Mouse (Mus musculus) embryonic facial prominence, embryonic 12.5 days (tissue): ENCODE measurements around the gene Wdr83os. TPM values are rescaled to one million over a fixed set of nuclear protein-coding genes. Genes with fewer than 3 reads are reported as not detected.

Source experiments
- ATAC-seq: fragments of 200-750 bp; cut with Nextera tagmentation; 2 replicates; pipeline ENCODE4 v1.8.0; 2017; ENCODE audit not compliant: insufficient number of reproducible peaks, insufficient read depth, low FRiP score, low TSS enrichment
- H3K27ac ChIP-seq: fragments of 300-500 bp; sonication (generic); 2 replicates; pipeline ENCODE4 v1.5.1; 2016; ENCODE audit warnings: mild to moderate bottlenecking
- H3K27me3 ChIP-seq: fragments of 300-500 bp; sonication (generic); 2 replicates; pipeline ENCODE4 v1.6.1; 2016; ENCODE audit warnings: mild to moderate bottlenecking, moderate library complexity
- H3K36me3 ChIP-seq: fragments of 300-500 bp; sonication (generic); 2 replicates; pipeline ENCODE4 v1.6.1; 2016; ENCODE audit warnings: mild to moderate bottlenecking
- H3K4me1 ChIP-seq: fragments of 300-500 bp; sonication (generic); 2 replicates; pipeline ENCODE4 v1.6.1; 2016
- H3K4me2 ChIP-seq: fragments of 300-500 bp; sonication (generic); replicated peaks from 2 replicates; pipeline ENCODE4 v1.6.1; 2016; ENCODE audit warnings: mild to moderate bottlenecking, moderate library complexity
- H3K4me3 ChIP-seq: fragments of 300-500 bp; sonication (generic); 2 replicates; pipeline ENCODE4 v1.5.1; 2016; ENCODE audit warnings: mild to moderate bottlenecking
- H3K9ac ChIP-seq: fragments of 300-500 bp; sonication (generic); 2 replicates; pipeline ENCODE4 v1.6.1; 2016; ENCODE audit warnings: mild to moderate bottlenecking, moderate library complexity
- H3K9me3 ChIP-seq: fragments of 300-500 bp; sonication (generic); 2 replicates; pipeline ENCODE4 v1.6.1; 2016; ENCODE audit warnings: mild to moderate bottlenecking, moderate library complexity
- WGBS: fragments of 180-500 bp; shearing (Covaris S2); methylation state at CpG from one replicate; pipeline ENCODE4 v1.1.7; 2016; 5-methylcytosine and 5-hydroxymethylcytosine counted together
- polyA plus RNA-seq: library from polyadenylated mRNA; unstranded; fragments of >200 nt; fragmentation: Nextera tagmentation; extraction: Ambion mirVana; gene quantifications from 2 replicates; pipeline ENCODE4 v1.2.1, GENCODE M21; 2016

Gene Wdr83os
- polyA plus RNA-seq, 1 experiment from 2014 or later = 118 TPM

DNA sequence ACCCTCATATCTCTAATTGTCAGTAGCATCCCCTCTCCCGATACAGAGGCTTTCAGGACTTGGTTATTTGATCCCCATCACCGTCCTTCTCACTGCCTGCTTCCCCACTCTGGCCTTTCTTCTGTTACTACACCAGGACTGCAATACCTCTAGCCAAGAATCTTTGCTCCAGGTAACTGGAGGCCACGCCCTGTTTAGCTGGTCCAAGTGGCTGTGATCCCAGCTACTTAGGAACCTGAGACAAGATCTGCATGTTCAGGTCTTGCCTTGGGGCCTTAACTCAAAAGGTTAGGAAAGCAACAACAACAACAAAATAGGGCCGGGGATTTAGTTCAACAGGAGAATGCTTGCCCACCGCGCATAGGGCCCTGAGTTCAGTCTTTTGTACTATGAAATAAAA lies 36.9 kb upstream of the Wdr83os start:
- H3K4me2 ChIP-seq = no peak overlapping the region
- no peak overlapping the region for H3K27ac ChIP-seq
- no peak overlapping the region for H3K9ac ChIP-seq
- H3K27me3 ChIP-seq = no peaks in the 10 kb centered on the region
- no peak overlapping the region for H3K4me3 ChIP-seq
- ATAC-seq = no peak
- H3K4me1 ChIP-seq = peaks cover 6% of the 10 kb centered on the region
- no peaks in the 10 kb centered on the region for H3K9me3 ChIP-seq
- peaks cover 86% of the 10 kb centered on the region for H3K36me3 ChIP-seq
- 85% methylated on average over 6 of the region's 6 CpGs for whole genome bisulfite sequencing

DNA sequence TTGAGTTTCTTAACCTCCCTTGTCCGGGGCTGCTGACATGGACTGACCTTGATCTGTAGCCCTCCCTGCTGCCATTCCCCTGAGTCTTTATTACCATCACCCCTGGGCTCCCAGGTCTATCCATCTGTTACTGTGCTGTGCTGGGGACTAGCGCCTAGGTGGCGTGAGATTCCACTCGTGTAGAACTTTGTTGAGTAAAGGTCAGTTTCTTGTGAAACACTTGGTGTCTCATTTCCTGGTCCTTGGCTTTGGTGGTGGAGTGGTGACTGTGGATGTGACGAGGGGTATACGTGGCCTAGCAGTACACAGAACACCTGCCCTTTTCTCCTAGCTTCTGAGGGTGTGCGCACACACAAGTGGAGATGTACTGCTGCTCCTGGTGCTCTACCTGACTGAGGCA lies 23.2 kb upstream of the Wdr83os start:
- 85% methylated on average over 7 of the region's 7 CpGs for WGBS
- ATAC-seq = no peak

GRCm38 (mm10) chr8:85059879-85060616 lies 20.5 kb upstream of the Wdr83os start, which contains the start of gene Fbxw9:
Gene Fbxw9 (plus strand): TSS chr8:85060055.
- WGBS = under 1% methylated on average over 52 of the region's 53 CpGs
- H3K27me3 ChIP-seq = no peaks in the 10 kb centered on the region
- H3K27ac ChIP-seq = 0 out of 2 replicates have a peak within 1 kb of the TSS, but pooled peaks have one; percentile 9

More for the DNA sequence above, 23.2 kb upstream of the Wdr83os start:
- Histone ChIP-seq H3K36me3 (peaks cover 48% of the 10 kb centered on the region), H3K4me2 (no peak overlapping the region), H3K9me3 (no peaks in the 10 kb centered on the region), H3K4me3 (no peak overlapping the region), H3K27ac (no peak overlapping the region), H3K9ac (no peak overlapping the region), H3K27me3 (no peaks in the 10 kb centered on the region), H3K4me1 (peaks cover 18% of the 10 kb centered on the region)

DNA sequence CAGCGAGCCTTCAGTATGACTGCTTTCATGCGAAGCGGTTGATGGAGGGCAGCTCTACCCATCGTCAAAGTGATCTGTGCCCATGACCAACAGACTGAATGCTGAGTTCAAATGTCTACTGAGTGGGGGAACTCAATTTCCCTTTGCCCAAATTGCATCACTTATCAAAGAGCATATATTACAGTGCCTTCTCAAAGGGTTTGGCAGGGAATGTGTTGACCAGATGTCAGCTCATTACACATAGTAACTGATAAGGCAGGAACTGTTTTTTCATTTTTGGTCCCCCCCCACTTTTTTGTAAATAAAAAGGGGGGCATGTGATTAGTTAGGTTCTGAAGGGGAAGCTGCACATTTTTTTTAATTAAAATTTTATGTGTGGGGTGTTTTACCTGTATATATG lies 17.9 kb upstream of the Wdr83os start:
- no peak for ATAC-seq
- no peak overlapping the region for H3K4me3 ChIP-seq
- 94% methylated on average over 4 of the region's 4 CpGs for WGBS
- no peak overlapping the region for H3K9ac ChIP-seq
- H3K27ac ChIP-seq = no peak overlapping the region
- H3K36me3 ChIP-seq = peaks cover 28% of the 10 kb centered on the region; the same call in 1 of the 2 replicates
- peaks cover 18% of the 10 kb centered on the region for H3K4me1 ChIP-seq
- no peaks in the 10 kb centered on the region for H3K9me3 ChIP-seq
- no peak overlapping the region for H3K4me2 ChIP-seq
- H3K27me3 ChIP-seq = no peaks in the 10 kb centered on the region

More at GRCm38 (mm10) chr8:85059879-85060616, 20.5 kb upstream of the Wdr83os start, which contains the start of gene Fbxw9:
- ATAC-seq = peak; percentile 80
- peak within 1 kb of the TSS; percentile 96 for H3K4me2 ChIP-seq
- peak within 1 kb of the TSS; percentile 66 for H3K9ac ChIP-seq
- H3K4me3 ChIP-seq = peak within 1 kb of the TSS; percentile 84
- no peaks in the 10 kb centered on the region for H3K9me3 ChIP-seq
- H3K36me3 ChIP-seq = peaks cover 32% of the 10 kb centered on the region
- peaks cover 18% of the 10 kb centered on the region for H3K4me1 ChIP-seq

- Histone ChIP-seq H3K4me1 (peaks cover 18% of the 10 kb centered on the region), H3K27me3 (no peaks in the 10 kb centered on the region), H3K4me2 (no peak overlapping the region), H3K27ac (no peak overlapping the region), H3K36me3 (peaks cover 32% of the 10 kb centered on the region), H3K9me3 (no peaks in the 10 kb centered on the region), H3K9ac (no peak overlapping the region), H3K4me3 (no peak overlapping the region)
- ATAC-seq = no peak
- WGBS = 34% methylated on average over 2 of the region's 2 CpGs
Measured at GRCm38 (mm10) chr8:85065213-85065612, 15.3 kb upstream of the Wdr83os start.

DNA sequence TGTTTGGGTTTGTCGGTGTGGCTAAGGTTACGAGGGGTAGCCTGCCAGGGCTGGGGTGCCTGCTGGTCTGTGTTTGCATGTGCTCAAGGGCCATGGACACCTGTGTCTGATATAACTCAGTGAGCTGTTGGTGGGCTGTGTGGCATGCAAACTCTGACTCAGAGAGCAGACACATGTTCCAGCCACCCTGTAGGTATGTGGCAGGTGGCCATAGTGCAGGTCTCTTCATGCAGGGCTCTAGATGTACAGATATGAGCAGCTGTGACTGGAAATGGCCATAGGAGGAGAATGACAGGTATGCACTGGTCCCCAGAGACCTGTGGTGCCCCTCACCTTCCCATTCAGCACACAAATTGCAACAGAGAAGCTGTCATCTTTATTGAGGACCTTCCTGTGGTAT lies 13.4 kb upstream of the Wdr83os start:
- Histone ChIP-seq H3K27ac (no peak overlapping the region), H3K4me3 (no peak overlapping the region), H3K36me3 (peaks cover 32% of the 10 kb centered on the region), H3K27me3 (no peaks in the 10 kb centered on the region), H3K9me3 (no peaks in the 10 kb centered on the region), H3K4me1 (no peaks in the 10 kb centered on the region), H3K9ac (no peak overlapping the region), H3K4me2 (no peak overlapping the region)
- WGBS = 96% methylated on average over 2 of the region's 2 CpGs
- no peak for ATAC-seq

GRCm38 (mm10) chr8:85067982-85068381 lies 12.6 kb upstream of the Wdr83os start, which contains the start of gene Gm5741:
Gene Gm5741 (minus strand): TSS chr8:85067982.
- no peak within 1 kb of the TSS for H3K4me2 ChIP-seq
- no peaks in the 10 kb centered on the region for H3K9me3 ChIP-seq
- H3K27ac ChIP-seq = no peak within 1 kb of the TSS
- peaks cover 25% of the 10 kb centered on the region for H3K36me3 ChIP-seq
- no peaks in the 10 kb centered on the region for H3K4me1 ChIP-seq
- H3K27me3 ChIP-seq = no peaks in the 10 kb centered on the region
- H3K4me3 ChIP-seq = no peak within 1 kb of the TSS
- ATAC-seq = no peak
- H3K9ac ChIP-seq = no peak within 1 kb of the TSS

DNA sequence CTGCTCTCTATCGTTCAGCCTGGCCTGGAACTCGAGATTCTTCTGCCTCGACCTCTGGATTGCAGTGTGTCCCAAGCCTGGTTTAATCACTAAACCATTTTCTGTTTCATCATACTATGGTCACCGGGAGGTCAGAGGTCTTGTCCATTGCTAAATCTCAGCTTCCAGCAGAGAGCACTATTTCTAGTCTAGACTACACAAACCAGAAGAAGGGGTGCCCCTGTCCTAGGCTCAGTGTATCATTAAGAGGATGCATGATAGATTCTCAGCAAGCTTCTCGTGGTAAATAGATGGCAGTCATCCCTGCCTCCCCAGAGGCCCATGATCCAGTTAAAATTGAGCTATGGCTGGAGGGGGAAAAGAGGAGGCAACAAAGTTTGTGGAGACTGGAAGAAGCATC lies 9.5 kb upstream of the Wdr83os start:
- H3K27ac ChIP-seq = peak overlapping the region; percentile 96; the same call in 1 of the 2 replicates
- peaks cover 39% of the 10 kb centered on the region for H3K36me3 ChIP-seq

GRCm38 (mm10) chr8:85071514-85072281 lies 8.8 kb upstream of the Wdr83os start, which contains the start of gene Dhps:
Gene Dhps (plus strand): TSS chr8:85071757.
- H3K4me2 ChIP-seq = peak within 1 kb of the TSS; percentile 68

More for the DNA sequence above, 9.5 kb upstream of the Wdr83os start:
- H3K4me2 ChIP-seq = peak overlapping the region; percentile 68
- WGBS = 81% methylated on average over 5 of the region's 5 CpGs
- H3K4me1 ChIP-seq = no peaks in the 10 kb centered on the region
- no peak for ATAC-seq
- H3K27me3 ChIP-seq = no peaks in the 10 kb centered on the region
- peak overlapping the region; percentile 91 for H3K4me3 ChIP-seq
- H3K9me3 ChIP-seq = no peaks in the 10 kb centered on the region
- no peak overlapping the region; the same call in 1 of the 2 replicates for H3K9ac ChIP-seq

GRCm38 (mm10) chr8:85072364-85072929 lies 8.1 kb upstream of the Wdr83os start:
- ATAC-seq = no peak; the same call in 1 of the 2 replicates
- Histone ChIP-seq H3K27me3 (no peaks in the 10 kb centered on the region), H3K4me1 (no peaks in the 10 kb centered on the region), H3K9me3 (no peaks in the 10 kb centered on the region), H3K27ac (peak overlapping the region; percentile 96), H3K36me3 (peaks cover 35% of the 10 kb centered on the region), H3K4me3 (peak overlapping the region; percentile 91), H3K9ac (peak overlapping the region; percentile 83), H3K4me2 (peak overlapping the region; percentile 68)
- WGBS = 44% methylated on average over 9 of the region's 9 CpGs

More at GRCm38 (mm10) chr8:85071514-85072281, 8.8 kb upstream of the Wdr83os start, which contains the start of gene Dhps:
- H3K36me3 ChIP-seq = peaks cover 39% of the 10 kb centered on the region
- under 1% methylated on average over 68 of the region's 68 CpGs for WGBS
- H3K4me1 ChIP-seq = no peaks in the 10 kb centered on the region
- H3K4me3 ChIP-seq = peak within 1 kb of the TSS; percentile 91
- no peaks in the 10 kb centered on the region for H3K27me3 ChIP-seq
- H3K9me3 ChIP-seq = no peaks in the 10 kb centered on the region
- peak within 1 kb of the TSS; percentile 83 for H3K9ac ChIP-seq
- ATAC-seq = peak; percentile 80
- H3K27ac ChIP-seq = peak within 1 kb of the TSS; percentile 96

GRCm38 (mm10) chr8:85073041-85073612 lies 7.4 kb upstream of the Wdr83os start:
- no peak for ATAC-seq
- H3K4me3 ChIP-seq = no peak overlapping the region
- H3K9me3 ChIP-seq = no peaks in the 10 kb centered on the region
- no peaks in the 10 kb centered on the region for H3K27me3 ChIP-seq
- 94% methylated on average over 15 of the region's 15 CpGs for WGBS
- peaks cover 35% of the 10 kb centered on the region for H3K36me3 ChIP-seq
- H3K27ac ChIP-seq = no peak overlapping the region
- H3K4me2 ChIP-seq = peak overlapping the region; percentile 68; the same call in 1 of the 2 replicates
- H3K4me1 ChIP-seq = no peaks in the 10 kb centered on the region
- H3K9ac ChIP-seq = no peak overlapping the region
